Mouse (Mus musculus) cortical plate, adult 2 months (tissue): Measurements from ENCODE around the gene Rsph9. TPM values are rescaled to one million over a fixed set of nuclear protein-coding genes. Genes with fewer than 3 reads are reported as not detected.

Source experiments
- H3K27ac ChIP-seq: fragments of 200-500 bp; 2 replicates; pipeline ENCODE4 v1.5.1; 2012; ENCODE audit warnings: low read length, control low read depth, inconsistent platforms; ENCODE audit not compliant: insufficient read depth
- H3K4me1 ChIP-seq: fragments of 200-500 bp; 2 replicates; pipeline ENCODE4 v1.6.1; 2011; ENCODE audit warnings: low read length; ENCODE audit not compliant: control insufficient read depth, insufficient read depth
- H3K4me3 ChIP-seq: fragments of 200-500 bp; 2 replicates; pipeline ENCODE4 v1.5.1; 2011; ENCODE audit warnings: mild to moderate bottlenecking, low read length, control low read depth; ENCODE audit not compliant: insufficient read depth
- CTCF ChIP-seq: fragments of 200-500 bp; IDR thresholded peaks from 2 replicates; pipeline ENCODE4 v1.5.1; 2011; ENCODE audit warnings: mild to moderate bottlenecking, control low read depth, low read length; ENCODE audit not compliant: insufficient read depth; ENCODE audit errors: extremely low read depth
- POLR2A ChIP-seq: fragments of 200-500 bp; IDR thresholded peaks from 2 replicates; pipeline ENCODE4 v1.6.1; 2011; ENCODE audit warnings: mild to moderate bottlenecking, low read length, control low read depth; ENCODE audit not compliant: insufficient read depth; ENCODE audit errors: extremely low read depth
- polyA plus RNA-seq: library from polyadenylated mRNA; depleted of rRNA; stranded (reverse); fragments of >200 nt; gene quantifications from 2 replicates; pipeline ENCODE4 v1.2.3, GENCODE M21; 2012

Rsph9 gene
- polyA plus RNA-seq, 1 experiment, result 29.9 TPM

DNA sequence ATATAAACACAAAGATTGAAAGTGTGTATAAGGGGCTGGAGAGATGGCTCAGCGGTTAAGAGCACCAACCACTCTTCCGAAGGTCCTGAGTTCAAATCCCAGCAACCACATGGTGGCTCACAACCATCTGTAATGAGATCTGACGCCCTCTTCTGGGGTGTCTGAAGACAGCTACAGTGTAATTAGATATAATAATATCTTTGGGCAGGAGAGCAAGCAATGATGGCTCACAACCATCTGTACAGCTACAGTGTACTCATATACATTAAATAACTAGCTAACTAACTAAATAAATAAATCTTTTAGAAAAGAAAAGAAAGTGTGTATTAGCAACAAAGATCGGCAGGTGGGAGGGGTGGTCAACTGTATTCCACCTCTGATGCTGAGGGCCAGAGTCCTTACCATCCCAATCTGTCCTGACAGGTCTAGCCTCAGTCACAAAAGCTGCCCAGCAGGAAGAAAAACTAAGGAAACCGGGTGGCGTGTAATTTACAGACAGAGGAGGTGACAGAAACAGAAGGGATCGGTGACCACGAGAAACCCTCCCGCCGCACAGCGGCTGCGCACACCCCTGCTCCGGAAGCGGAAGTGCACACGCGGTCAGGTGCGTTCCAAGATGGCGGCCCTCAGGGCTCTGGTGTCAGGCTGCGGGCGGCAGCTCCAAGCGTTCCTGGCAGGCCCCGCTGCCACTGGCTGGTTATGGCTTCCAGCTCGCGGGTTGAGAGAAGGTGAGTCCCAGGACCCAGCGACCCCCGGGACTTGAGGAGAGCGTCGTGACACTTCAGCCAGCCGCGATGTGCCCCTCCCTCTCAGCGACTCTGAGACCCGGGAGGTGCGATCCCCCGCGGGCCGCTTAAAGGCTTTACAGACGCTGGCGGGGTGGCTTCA lies 33.4 kb downstream of the Rsph9 start, which contains the start of gene Mrps18a:
Gene Mrps18a (plus strand): TSS at position 585 of the 888 bp plus-strand sequence.
- 0 out of 2 replicates have a peak within 1 kb of the TSS, but pooled peaks have one; percentile 18 for H3K27ac ChIP-seq
- no peaks in the 10 kb centered on the region for H3K4me1 ChIP-seq

DNA sequence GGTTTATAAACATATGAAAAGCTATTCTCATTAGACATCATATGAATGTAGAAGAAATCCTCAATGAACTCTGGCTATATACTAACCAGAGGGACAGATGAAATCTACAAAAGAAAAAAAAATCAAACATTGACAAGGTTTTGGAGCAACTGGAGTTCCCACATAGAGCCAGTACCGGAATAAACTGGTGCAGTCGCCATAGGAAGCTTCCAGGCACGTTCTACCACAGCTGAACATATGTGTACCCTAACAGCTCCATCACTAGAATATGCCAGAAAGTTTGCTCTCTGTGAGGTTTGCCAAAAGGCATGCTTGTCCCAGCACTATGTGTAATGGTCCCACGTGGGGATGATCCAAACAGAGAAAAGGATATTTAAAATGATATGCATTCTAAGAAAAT lies 35.7 kb downstream of the Rsph9 start:
- no peak for TF ChIP-seq CTCF
- no peak for TF ChIP-seq POLR2A
- H3K27ac ChIP-seq, result no peak overlapping the region
- no peaks in the 10 kb centered on the region for H3K4me1 ChIP-seq
- H3K4me3 ChIP-seq, result no peak overlapping the region

More for the DNA sequence above, 33.4 kb downstream of the Rsph9 start, which contains the start of gene Mrps18a:
- TF ChIP-seq POLR2A, result peak; percentile 93
- TF ChIP-seq CTCF, result no peak
- peak within 1 kb of the TSS; percentile 66 for H3K4me3 ChIP-seq

DNA sequence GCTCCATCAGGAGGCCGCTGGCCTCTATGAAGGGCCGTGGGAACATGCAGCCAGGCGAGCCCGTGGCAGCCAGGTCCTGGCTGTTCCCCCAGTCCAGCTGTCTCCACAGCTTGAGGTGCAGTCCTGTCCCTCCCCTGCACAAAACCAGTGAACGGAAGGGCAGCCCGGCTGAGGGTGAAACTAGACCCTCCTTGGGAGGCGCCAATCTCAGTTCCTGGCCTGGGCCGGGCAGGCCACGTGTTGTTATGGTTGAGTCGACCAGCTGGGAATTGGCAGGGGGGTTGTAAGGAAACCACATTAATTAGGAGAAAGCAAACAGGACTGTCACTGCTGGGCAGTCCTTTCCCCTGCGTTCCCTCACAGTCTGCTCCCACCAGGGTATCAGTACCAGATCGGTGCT lies 39.5 kb downstream of the Rsph9 start:
- TF ChIP-seq CTCF, result no peak
- TF ChIP-seq POLR2A, result no peak
- Histone ChIP-seq H3K27ac (no peak overlapping the region), H3K4me3 (no peak overlapping the region), H3K4me1 (no peaks in the 10 kb centered on the region)

DNA sequence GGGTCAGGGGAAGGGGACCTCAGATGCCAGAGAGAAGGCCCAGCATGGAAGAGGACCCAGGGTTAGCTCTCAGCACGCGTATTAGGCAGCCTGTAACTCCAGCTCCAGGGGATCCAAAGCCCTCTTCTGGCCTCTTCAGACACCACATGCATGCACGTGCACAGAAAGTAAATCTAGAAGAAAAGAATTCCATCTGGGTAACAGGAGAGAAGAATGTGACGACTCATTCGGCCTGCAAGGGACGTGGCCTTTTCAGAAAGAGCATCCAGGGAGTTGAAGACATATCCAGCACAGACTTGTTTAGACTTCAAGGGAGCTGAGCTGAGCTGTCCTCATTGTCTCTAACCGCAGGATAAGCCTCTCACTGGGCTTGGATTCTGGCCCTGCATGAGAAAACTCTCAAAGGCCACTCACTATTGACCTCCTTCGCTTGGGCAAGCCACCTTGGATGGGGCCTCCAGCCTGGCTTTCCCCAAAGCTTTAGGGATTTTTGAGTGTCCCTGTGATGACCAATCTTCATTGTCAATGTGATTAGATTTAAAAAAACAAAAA lies 41.3 kb downstream of the Rsph9 start:
- no peak overlapping the region for H3K4me3 ChIP-seq
- no peak overlapping the region for H3K27ac ChIP-seq
- no peaks in the 10 kb centered on the region for H3K4me1 ChIP-seq
- TF ChIP-seq POLR2A, result no peak
- no peak for TF ChIP-seq CTCF

DNA sequence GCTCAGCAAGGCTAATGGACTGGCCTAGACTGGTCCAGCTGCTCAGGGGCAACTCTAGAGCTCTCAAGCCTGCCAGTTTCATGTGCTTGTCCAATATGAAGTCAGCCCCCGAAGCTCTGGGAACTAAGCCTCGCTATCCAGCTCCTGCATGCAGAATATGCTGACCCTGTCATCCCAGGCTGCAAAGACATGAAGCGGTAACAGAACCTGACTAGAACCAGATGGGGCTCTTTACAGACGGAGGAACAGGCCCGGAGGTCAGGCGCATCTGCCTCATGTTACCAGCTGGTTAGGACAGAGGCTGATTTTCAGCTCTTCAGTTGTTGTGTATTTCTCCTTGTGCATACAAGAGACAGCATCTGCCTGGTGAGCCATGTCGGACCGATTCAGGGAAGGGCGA lies 42.1 kb downstream of the Rsph9 start:
- Histone ChIP-seq H3K4me3 (no peak overlapping the region), H3K27ac (no peak overlapping the region), H3K4me1 (no peaks in the 10 kb centered on the region)
- TF ChIP-seq POLR2A, result no peak
- TF ChIP-seq CTCF, result no peak

DNA sequence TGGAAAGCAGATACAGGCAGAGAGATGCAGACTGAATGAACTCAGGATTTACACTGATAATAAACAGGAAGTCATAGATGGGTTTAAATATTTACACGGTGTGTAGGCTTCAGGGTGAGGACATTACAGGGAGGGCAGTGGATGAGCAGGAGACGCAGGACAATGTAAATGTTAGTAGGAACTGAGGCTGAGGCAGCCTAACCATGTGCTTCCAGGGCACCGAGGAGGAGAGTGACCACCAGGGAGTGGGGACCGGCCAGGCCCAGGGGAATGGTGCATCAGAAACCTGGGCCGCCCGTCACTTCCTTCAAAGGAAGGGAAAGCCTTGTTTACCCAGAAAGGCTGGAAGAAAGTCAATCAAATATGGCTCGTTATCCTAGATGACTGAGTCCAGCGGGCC lies 45.5 kb downstream of the Rsph9 start:
- Histone ChIP-seq H3K4me3 (no peak overlapping the region), H3K27ac (no peak overlapping the region), H3K4me1 (no peaks in the 10 kb centered on the region)
- no peak for TF ChIP-seq CTCF
- TF ChIP-seq POLR2A, result no peak

DNA sequence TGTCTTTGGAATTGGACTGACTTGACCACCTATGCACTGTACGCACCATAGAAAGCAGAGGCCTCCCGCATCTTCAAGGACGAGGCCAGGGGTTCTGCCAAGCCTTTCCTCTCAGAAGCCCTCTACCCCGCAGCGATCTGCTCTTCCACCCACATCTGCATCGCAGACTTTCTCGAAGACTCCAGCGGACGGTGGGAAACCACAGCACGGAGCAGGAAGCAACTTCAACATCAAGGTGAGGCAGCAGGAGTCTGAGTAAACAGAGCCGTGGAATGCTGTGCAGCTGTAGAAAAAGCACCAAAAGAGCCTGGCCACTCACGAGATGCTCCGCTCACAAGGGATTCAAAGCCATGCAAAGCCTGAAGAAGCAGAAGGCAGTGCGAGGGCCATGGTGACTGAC lies 52.1 kb downstream of the Rsph9 start:
- Histone ChIP-seq H3K4me3 (no peak overlapping the region), H3K4me1 (no peaks in the 10 kb centered on the region), H3K27ac (no peak overlapping the region)
- TF ChIP-seq CTCF (no peak), POLR2A (no peak)

DNA sequence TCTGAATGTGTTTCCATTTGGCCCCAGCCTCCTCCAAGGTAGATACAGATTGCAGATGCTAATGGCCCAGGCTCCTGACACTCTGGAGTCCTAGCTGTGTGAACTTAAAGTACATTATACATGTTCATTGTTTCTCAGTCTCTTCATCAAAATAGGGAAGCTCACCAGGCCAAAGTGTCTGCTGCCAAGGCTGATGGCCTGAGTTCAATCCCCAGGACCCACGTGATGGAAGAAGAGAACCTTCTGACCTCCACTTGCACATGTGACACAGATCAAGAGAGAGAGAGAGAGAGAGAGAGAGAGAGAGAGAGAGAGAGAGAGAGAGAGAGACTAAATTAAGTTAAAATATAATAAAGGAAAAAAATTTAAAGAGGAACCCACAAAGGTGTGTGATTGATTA lies 52.7 kb downstream of the Rsph9 start:
- Histone ChIP-seq H3K4me3 (no peak overlapping the region), H3K27ac (no peak overlapping the region), H3K4me1 (no peaks in the 10 kb centered on the region)
- TF ChIP-seq POLR2A (no peak), CTCF (no peak)

DNA sequence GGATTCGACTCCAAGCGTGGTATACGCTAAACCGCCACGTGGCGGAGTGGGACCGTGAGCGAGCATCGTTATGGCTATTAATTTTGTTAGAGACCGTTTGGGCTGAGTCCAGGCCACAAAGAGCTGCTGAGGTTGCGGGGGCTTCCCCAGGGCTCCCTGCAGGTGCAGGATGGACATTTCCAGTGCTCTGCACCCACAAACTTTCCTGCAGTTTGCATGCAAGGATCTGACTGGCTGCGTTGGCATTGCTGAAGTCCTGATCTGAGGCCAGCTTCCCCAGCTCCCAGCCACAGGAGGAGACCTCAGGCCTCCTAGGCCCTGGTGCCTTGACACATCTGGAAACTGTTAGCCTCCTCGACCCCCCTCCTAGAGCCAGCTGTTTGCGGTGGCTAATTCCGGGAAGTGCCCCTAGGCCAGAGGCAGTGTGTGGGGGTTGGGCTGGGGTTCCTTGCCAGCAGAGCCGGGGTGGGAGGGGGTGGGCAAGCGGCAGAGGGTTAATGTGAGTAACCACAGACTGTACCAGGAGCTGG lies 57.6 kb downstream of the Rsph9 start:
- H3K4me1 ChIP-seq, result no peaks in the 10 kb centered on the region
- H3K27ac ChIP-seq, result no peak overlapping the region
- TF ChIP-seq POLR2A (no peak), CTCF (no peak)
- H3K4me3 ChIP-seq, result no peak overlapping the region
